Mouse (Mus musculus) kidney, adult 18-20 months (tissue): ENCODE measurements around the gene Lsp1.

Source experiments
- DNase-seq: peaks from one replicate; pipeline ENCODE4 v3.0.0; 2021

Gene Lsp1

GRCm38 (mm10) chr7:142445324-142445723, 15.3 kb upstream of the Lsp1 start:
- no peak for DNase-seq

- DNase-seq, result no peak
Observed at GRCm38 (mm10) chr7:142446264-142446663, 14.3 kb upstream of the Lsp1 start.

DNA sequence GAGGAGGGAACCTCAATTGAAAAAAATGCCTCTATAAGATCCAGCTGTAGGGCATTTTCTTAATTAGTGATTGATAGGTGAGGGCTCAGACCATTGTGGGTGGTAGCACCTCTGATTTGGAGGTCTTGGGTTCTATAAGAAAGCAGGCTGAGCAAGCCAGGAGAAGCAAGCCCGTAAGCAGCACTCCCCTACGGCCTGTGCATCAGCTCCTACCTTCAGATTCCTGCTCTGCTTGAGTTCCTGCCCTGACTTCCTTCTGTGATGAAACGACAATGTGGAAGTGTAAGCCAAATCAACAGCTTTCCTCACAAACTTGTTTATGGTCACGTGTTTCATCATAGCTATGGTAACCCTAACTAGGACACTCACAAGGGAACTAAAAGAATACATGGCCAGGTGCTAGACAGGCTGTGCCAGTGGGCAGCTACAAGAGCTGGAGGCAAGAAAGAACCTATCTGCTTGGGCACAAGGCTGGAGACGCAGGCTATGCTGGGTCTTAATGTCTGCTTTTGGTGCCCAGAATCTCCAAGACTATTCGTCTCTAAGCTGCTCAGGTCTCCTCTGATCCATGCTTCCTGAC, 11.5 kb upstream of the Lsp1 start:
- DNase-seq, result no peak

DNA sequence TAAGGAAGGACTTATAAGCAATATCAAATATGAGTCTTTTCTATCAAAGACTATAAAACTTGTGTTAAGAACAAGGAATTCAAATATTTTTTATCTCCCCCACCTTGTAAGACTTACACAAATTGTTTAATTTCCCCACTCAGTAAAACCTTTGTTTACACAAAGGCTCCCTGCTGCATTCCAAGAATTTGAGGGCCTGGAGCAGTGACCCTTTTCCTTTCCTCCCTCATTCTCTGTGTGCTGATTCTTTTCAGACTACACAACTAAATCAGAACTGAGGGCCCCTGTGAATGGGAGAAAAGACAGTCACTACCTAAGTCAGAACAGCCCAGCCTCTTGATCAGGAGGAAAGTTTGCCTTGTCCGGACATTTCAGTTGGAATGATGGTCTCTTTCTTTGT, 5.9 kb upstream of the Lsp1 start:
- DNase-seq, result no peak

- no peak for DNase-seq
Observed at GRCm38 (mm10) chr7:142455251-142455650, 5.4 kb upstream of the Lsp1 start.

DNA sequence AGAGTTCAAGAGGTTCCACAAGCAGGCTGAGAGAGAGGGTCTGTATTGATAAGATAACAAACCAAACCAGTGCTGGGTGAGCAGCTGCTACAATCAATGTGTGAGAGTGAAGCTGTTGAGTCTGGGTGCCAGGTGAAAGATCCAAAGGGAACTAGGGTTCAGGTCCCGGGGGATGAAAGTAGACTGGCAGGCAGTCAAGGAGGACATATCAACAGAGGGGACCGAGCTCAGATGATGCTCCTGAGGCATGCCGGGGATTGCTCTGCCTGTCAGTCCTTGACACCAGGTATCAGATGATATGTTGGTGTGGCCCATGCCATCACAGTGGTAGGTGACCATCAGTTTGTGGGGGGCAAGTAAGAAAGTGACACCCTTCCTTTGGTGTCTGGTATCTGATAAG, 3.8 kb upstream of the Lsp1 start:
- no peak for DNase-seq

DNA sequence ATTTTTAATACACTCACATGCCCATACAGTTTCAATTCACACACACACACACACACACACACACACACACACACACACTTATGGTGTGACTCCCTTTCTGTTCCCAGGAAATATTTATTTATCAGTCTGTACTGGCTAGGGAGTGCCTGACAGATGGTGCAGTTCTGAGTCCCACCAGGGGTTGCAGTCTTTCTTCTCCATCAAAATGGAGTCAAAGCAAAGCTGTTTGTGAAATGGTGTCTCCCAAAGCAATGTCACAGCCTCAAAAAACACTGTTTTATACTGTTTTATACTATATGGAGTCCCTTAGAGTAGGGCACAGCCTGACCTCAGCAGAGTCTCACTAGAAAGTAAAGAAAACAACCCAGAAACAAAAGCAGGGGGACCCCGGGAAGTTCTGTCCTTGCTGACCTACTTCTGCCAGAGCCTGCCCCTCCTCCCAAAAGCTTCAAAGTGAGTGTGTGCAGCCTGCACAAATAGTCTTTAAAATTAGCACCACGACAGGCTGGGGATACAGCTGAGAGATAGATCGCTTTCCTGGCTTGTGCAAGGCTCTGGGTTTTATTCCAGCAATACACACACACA, 3.3 kb upstream of the Lsp1 start:
- no peak for DNase-seq

DNA sequence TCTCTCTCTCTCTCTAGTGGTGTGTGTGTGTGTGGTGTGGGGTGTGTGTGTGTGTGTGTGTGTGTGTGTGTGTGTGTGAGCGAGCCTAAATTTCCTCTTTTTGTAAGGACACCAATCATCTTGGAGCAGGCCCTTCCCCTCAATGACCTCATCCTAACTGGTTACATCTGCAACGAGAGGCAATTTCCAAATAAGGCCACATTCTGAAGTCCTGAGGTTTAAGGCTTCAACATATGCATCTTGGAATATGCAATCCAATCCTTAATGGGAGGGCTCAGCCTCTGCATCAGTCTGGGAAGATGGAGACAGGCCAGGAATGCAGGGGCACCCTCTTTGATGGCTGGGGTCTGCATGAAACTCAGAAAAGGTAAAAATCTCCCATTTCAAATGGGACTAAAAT, 2.6 kb upstream of the Lsp1 start:
- DNase-seq, result no peak

DNA sequence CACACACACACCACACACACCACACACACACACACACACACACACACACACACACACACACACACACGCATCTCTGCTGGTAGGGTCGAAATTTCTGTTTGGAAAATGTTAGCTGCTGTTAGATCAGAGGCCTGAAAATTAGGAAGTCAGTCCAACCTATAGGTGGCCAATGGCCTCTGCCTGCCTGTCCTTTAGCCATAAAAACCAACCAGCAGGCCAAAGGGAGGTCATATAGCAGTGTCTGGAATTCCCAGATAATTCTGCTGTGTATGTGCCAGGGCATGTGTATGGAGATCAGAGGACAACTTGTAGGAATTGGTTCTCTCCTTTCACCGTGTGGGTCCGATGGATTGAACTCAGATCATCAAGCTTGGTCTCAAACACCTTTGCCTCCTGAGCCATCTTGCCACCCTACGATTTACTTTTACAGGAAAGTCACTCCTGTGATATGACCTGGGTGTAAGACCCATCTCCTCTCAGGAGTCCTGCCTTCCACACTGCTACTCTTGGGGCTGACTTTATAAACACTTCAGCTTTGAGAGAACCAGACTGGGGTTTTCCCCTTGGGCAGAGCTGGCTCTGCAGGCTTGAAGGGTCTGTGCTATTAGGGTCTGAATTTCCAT, 1.8 kb upstream of the Lsp1 start:
- DNase-seq, result no peak

DNA sequence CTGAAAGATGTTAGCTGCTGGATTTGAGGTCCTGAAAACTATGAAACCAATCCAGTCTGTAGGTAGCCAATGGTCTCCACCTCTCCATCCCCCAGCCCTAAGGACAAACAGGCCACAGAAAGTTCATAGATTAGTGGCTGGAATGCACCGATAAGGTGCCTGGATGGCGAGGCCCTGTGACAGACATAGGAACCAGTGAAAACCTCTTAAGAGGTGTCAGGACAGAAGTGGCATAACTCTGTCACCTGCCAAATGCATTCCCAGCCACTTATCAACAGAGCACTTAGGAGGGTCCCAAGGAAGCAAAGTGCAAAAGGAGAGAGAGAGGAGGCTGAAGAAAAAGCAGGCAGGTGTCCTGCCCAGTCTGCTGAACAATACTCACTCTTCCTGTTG, 1.3 kb upstream of the Lsp1 start:
- DNase-seq, result no peak

- no peak for DNase-seq
Observed at GRCm38 (mm10) chr7:142461446-142461845, 837 bp downstream of the Lsp1 start.

DNA sequence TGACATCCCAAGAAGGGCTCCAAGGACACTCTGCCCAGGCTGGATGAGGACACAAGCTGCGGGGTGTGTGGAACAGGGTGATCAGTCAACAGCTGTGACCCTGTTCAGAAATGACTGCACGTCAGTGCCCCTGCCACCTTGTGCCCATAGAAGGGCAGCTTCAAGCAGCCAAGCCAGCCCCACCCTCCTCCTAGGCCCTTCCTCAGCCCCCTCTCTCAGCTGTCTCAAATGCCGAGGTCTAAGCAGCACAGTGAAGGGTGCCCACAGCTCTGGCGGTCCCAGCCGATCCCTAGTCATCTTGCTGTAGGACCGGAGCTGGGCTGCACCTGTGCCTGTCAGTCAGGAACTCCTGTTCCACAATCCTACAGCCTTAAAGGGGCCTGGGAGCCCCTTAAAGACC, 1.6 kb downstream of the Lsp1 start:
- DNase-seq, result no peak

DNA sequence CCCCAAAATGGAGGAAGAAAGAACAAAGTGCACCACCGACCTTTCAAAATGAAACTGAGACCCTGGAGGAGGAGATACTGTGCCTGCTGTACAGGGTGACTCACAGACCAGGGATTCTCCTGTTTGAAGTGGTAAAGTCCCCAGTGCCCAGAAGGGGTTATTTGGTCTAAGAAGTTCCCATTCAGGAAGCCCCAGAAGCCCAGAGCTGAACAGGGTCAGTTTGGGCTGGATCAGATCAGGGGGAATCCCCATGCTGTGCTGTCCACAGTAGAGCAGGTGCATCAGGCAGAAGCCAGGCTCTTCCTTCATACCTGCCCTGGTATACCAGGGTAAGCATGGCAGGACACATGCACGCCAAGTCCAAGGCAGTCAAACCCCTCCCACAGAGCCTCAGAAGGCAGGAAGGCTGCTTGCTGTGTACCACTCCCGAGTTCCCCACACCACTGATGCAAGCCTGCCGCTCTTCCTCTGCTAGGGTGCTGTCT, 2.0 kb downstream of the Lsp1 start:
- DNase-seq, result no peak

- DNase-seq, result no peak
Observed at GRCm38 (mm10) chr7:142470171-142470691, 9.6 kb downstream of the Lsp1 start.

- no peak for DNase-seq
Observed at GRCm38 (mm10) chr7:142470808-142471413, 10.3 kb downstream of the Lsp1 start.

DNA sequence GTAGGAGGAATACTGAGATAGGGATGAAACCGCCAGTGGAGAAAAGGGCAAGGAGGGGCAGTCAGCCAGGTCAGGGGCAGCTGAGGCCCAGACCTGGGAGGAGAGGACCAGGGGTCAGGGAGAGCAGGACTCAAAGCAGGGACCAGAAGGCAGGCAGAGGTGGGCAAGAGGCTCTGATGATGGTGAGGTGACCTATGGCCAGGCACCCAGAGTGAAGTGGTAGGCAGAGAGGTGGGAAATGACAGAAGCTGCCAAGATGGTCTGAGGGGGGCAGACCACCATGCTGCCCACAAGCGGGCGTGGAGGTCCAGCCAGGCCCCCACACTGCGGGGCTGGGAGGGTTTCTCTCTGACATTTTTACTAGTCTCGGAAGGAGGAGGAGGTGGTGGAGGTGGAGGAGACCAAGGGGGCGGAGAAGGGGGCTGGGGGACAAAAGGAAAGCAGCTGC, 10.8 kb downstream of the Lsp1 start:
- DNase-seq, result no peak

DNA sequence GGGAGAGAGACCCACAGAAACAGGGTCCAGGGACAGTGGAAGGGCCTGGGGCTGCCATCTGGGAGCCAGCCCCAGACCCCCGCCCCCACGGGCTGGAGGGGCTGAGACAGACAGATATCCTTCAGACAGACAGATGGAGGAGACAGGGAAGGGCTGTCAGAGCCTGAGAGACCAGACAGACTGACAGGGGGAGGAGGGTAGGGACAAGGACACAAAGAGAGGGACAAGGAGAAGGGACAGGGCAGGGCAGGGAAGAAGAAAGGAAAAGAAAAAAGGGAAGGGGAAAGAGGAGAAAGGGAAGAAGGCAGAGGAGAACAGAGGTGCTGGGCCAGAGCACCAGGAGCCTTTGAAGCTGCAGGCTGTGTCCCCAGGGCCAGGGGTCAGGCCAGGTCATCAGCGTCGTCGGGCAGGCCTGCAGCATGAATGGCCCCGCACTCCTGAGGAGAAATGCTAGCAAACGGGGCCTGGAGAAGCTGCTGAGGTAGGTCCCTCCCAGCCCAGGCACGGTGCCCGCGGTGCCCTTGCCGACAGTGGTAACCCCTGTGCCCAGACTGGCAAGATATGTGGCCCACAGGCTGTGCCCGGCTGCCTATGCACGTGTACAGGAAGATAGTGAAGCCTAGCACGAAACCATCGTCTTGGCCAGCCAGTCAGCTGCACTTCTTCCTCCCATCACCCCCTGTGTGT, 11.4 kb downstream of the Lsp1 start:
- no peak for DNase-seq

GRCm38 (mm10) chr7:142472936-142473335, 12.3 kb downstream of the Lsp1 start:
- DNase-seq, result no peak

DNA sequence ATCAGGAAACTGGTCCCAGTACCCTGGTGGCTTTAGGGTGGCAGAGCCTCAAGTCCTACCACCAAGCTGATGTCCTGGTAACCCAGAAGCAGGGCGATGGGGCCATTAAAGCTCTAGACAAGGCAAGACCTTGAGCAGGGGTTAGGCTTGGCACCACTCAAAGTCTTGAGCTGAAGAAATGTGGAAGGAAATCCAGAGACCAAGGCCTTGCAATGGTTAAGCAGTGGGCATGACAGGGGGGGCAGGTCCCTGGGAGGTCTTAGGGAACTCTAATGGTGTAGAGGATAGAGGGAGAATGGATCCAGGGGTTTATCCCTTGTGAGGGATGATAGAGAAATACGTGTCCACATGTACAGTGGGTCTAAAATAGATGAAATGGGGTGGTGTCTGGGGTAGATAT, 12.9 kb downstream of the Lsp1 start:
- no peak for DNase-seq

- DNase-seq, result no peak
Observed at GRCm38 (mm10) chr7:142474799-142475198, 14.2 kb downstream of the Lsp1 start.

- DNase-seq, result no peak
Observed at GRCm38 (mm10) chr7:142475641-142476040, 15.0 kb downstream of the Lsp1 start.

GRCm38 (mm10) chr7:142476271-142476670, 15.7 kb downstream of the Lsp1 start:
- DNase-seq, result no peak

GRCm38 (mm10) chr7:142476795-142477452, 16.3 kb downstream of the Lsp1 start:
- no peak for DNase-seq
